Mouse (Mus musculus): ENCODE results near the gene Maml1.

Gene Maml1

GRCm38 (mm10) chr11:50245269-50245668 is 46.8 kb downstream of the Maml1 start:
- no peak for ATAC-seq (ENCODE audit: insufficient number of reproducible peaks, low FRiP score, low TSS enrichment)

GRCm38 (mm10) chr11:50243926-50244325 is 48.2 kb downstream of the Maml1 start:
- no peak for ATAC-seq (ENCODE audit: insufficient number of reproducible peaks, low FRiP score, low TSS enrichment)

- no peak for ATAC-seq (ENCODE audit: insufficient number of reproducible peaks, low FRiP score, low TSS enrichment)
Observed at GRCm38 (mm10) chr11:50240235-50240911, 51.7 kb downstream of the Maml1 start.

- ATAC-seq (ENCODE audit: insufficient number of reproducible peaks, low FRiP score, low TSS enrichment) = no peak
Observed at GRCm38 (mm10) chr11:50238821-50239791, 53.0 kb downstream of the Maml1 start.

GRCm38 (mm10) chr11:50238324-50238723 is 53.8 kb downstream of the Maml1 start, which contains the start of gene Ltc4s:
Gene Ltc4s, minus strand, starts transcription at chr11:50238616.
- ATAC-seq (ENCODE audit: insufficient number of reproducible peaks, low FRiP score, low TSS enrichment) = no peak

- ATAC-seq (ENCODE audit: insufficient number of reproducible peaks, low FRiP score, low TSS enrichment) = no peak
Observed at GRCm38 (mm10) chr11:50236937-50237835, 54.9 kb downstream of the Maml1 start.

- ATAC-seq (ENCODE audit: insufficient number of reproducible peaks, low FRiP score, low TSS enrichment) = no peak
Observed at GRCm38 (mm10) chr11:50236540-50236936, 55.6 kb downstream of the Maml1 start.

GRCm38 (mm10) chr11:50234606-50235005 is 57.5 kb downstream of the Maml1 start:
- ATAC-seq (ENCODE audit: insufficient number of reproducible peaks, low FRiP score, low TSS enrichment) = no peak

GRCm38 (mm10) chr11:50233993-50234392 is 58.1 kb downstream of the Maml1 start:
- ATAC-seq (ENCODE audit: insufficient number of reproducible peaks, low FRiP score, low TSS enrichment) = no peak

- ATAC-seq (ENCODE audit: insufficient number of reproducible peaks, low FRiP score, low TSS enrichment) = no peak
Observed at GRCm38 (mm10) chr11:50233022-50233421, 59.1 kb downstream of the Maml1 start.

GRCm38 (mm10) chr11:50231411-50231810 is 60.7 kb downstream of the Maml1 start:
- no peak for ATAC-seq (ENCODE audit: insufficient number of reproducible peaks, low FRiP score, low TSS enrichment)

GRCm38 (mm10) chr11:50230481-50231304 is 61.4 kb downstream of the Maml1 start:
- ATAC-seq (ENCODE audit: insufficient number of reproducible peaks, low FRiP score, low TSS enrichment) = no peak

GRCm38 (mm10) chr11:50229252-50229910 is 62.7 kb downstream of the Maml1 start:
- ATAC-seq (ENCODE audit: insufficient number of reproducible peaks, low FRiP score, low TSS enrichment) = peak; percentile 32; the same call in 1 of the 2 replicates

GRCm38 (mm10) chr11:50228772-50229171 is 63.3 kb downstream of the Maml1 start:
- ATAC-seq (ENCODE audit: insufficient number of reproducible peaks, low FRiP score, low TSS enrichment) = no peak

GRCm38 (mm10) chr11:50227736-50228135 is 64.4 kb downstream of the Maml1 start:
- 0 out of 2 replicates have a peak, but pooled peaks have one; percentile 18 for ATAC-seq (ENCODE audit: insufficient number of reproducible peaks, low FRiP score, low TSS enrichment)

- no peak for ATAC-seq (ENCODE audit: insufficient number of reproducible peaks, low FRiP score, low TSS enrichment)
Observed at GRCm38 (mm10) chr11:50227226-50227625, 64.9 kb downstream of the Maml1 start.

GRCm38 (mm10) chr11:50226406-50226805 is 65.7 kb downstream of the Maml1 start:
- ATAC-seq (ENCODE audit: insufficient number of reproducible peaks, low FRiP score, low TSS enrichment) = no peak

- ATAC-seq (ENCODE audit: insufficient number of reproducible peaks, low FRiP score, low TSS enrichment) = no peak
Observed at GRCm38 (mm10) chr11:50225611-50226378, 66.3 kb downstream of the Maml1 start.
